Mouse (Mus musculus) megakaryocyte-erythroid progenitor cell, adult 5-6 weeks (primary cell): ENCODE results near the gene Doc2g. TPM values are rescaled to one million over a fixed set of nuclear protein-coding genes. Genes with fewer than 3 reads are reported as not detected.

Experiments used
- ATAC-seq: replicated peaks from 2 replicates; pipeline ENCODE4 v1.8.0; 2016; ENCODE audit warnings: mild to moderate bottlenecking, inconsistent platforms; ENCODE audit not compliant: severe bottlenecking, poor library complexity, low FRiP score, low TSS enrichment
- total RNA-seq, 2 experiments: library from RNA; stranded (forward) in 1 of 2; stranded (reverse) in 1 of 2; fragments of 200-1000, 215-1000 nt in 1 of 2; fragments of >200 nt in 1 of 2; fragmentation: Nextera tagmentation in 1 of 2; gene quantifications; 2 replicates each; pipeline ENCODE4 v1.2.3; 2014 to 2017

Gene Doc2g
- total RNA-seq, 2 experiments from 2014 or later: 4.0 to 7.4 TPM

DNA sequence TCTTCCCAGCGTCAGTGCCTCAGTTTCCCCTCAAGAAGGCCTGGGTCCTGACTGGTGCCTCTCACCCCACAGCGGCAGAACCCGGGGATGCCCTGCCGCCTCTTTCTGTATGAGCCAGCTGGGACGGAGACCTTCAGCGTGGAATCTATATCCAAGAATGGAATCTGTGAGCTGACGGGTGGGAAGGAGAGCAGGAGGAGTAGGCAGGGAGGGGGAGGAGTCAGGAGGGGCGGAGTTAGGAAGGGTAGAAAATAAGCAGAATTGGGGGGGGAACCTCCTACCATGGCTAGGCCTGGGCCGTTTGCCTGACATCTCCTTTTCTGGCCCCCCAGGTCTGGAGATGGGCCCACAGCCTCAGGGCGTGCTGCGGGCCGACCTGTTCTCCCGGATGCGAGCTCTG, 15.0 kb upstream of the Doc2g start:
- no peak for ATAC-seq

DNA sequence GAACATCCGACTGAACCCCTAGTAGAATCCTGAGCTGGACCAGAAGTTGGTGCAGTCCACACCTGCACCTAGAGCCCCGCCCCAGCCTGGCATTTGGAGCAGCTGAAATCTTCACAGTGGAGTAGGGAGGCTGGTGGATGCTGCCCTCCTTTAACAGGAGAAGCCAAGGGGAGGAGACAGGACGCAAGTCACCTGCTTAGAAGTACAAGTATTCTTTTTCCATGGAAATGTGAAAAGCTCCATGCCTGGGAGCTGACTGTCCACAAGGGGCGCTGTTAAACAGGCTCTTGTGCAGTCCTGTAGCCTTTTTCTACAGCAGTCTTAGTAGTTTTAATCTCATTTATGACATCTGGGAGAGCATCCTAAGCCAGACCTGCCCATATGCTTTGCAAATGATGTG, 14.4 kb upstream of the Doc2g start:
- no peak for ATAC-seq

DNA sequence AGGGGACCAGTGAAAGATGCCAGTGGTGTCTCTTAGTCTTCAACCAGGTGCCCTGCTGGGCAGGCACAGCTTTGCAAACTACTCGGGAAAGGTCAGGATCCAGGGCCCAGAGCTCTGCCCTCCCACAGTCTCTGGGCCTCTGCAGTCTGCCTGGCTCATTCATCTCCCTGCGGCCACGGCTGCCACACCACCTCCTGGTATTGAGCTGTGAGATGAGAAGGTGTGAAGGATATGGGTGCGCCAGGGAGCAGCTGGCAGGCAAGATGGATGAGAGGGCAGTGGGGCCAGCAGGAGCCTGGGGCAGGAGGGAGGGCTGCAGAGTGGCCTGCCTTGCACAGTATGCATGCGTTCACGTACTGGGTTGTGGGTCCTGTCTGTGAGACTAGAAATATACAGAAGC, 12.3 kb upstream of the Doc2g start:
- no peak for ATAC-seq

DNA sequence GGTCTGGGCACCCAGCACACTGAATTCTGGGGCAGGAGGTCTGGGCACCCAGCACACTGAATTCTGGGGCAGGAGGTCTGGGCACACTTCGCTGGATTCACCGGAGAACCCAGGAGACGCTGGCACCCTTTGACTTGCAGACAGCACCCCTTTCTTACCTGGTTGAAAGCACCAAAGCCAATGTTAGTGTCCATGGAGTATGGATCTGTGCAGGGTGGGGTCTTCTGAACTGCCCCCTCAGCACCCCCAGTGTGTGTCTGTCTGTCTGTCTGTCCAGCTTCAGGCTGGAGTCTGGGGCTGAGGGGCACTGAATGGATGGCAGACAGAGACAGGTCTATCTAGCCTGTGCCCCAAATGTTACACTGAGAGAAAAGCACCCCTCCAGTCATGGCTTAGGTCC, 11.6 kb upstream of the Doc2g start:
- ATAC-seq: no peak

DNA sequence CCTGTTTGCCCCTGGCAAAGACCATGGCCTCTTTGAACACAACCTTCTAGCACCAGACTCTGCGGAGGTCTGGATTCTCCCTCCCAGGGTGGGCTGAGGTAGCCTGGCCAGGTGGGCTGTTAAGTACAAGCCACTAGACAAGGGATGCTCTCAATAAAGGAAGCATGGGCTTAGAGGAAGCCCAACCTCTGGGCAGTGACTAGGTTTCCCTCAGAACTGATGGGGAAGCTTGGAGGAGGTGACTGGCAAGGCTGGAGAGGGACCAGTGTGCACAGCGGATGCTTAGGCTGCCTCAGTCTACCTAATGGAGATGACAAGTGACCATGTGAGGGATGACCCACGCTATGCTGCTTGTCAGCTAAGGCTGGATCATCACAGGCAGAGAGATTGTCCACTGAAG, 11.1 kb upstream of the Doc2g start:
- no peak for ATAC-seq

DNA sequence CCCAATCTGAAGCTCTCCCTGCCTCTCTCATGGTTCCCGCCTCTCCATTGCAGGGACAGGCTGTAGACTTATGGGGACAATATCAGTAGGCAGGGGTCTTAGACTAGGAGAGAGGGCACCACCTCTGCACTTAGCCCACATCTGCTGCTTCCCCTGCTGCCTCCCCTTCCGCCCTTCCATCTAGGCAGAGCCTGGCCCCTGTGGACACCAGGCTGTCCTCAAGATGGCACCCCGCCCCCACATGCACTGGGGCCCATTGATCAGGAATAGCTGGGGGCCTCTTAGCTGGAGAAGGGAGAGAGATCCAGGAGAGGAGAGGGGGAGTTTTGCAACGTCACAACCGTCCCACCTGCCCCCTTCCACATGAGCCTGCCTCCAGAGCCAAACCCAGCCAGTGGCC, 10.7 kb upstream of the Doc2g start, which contains the start of gene Tbx10:
Tbx10 (plus strand) TSS at position 337 of the 400 bp plus-strand sequence.
- no peak for ATAC-seq

DNA sequence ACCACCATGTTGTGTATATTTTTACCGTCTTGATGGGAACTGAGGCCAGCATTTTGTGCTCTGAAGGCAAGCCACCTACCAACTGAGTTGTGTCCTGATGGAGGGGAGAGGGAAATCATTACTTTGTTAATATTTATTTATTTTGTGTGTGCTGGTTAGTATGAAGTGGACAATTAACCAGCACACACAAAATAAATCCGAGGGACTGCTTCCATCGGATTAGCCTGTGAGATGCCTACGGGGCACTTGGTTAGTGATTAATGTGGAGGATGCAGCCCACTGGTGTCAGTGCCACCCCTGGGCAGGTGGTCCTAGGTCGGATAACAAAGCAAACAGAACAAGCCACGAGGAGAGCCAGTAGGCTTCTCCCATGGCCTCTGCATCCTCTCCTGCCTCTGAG, 8.2 kb upstream of the Doc2g start:
- ATAC-seq: no peak

DNA sequence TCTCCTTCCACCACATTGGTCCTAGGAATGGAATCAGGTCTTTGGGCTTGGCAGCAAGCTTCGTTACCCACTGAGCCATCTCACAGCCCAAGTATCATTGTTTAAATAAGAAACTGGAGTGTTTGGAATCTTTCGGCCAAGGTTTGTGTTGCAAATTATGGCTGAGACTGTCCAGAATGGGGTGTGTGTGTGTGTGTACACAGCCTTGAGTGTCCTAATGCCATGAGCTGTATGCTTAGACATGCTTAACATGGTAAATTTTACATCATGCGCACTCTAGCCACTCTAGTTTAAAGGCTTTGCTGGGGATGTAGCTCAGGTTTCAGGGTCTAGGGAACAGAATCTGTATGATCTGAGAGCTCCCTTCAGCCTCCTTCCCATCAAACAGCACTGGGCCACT, 7.6 kb upstream of the Doc2g start:
- ATAC-seq: no peak

DNA sequence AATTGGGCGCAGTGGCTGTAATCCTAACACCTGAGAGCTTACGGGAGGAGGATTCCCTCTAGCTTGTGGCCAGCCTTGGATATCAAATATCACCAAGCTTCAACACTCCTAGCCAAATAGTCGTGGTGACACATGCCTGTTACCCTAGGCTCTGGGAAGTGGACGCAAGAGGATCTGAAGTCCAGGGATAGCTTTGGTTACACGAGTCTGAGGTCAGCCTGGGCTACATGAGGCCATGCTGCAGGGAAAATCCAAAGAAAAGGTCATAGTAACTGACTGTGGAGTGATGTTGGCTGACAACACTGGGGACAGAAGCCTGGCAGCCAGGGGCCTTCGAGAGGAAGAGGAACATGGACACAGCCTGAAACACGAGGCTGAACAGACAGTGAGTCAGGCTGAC, 7.0 kb upstream of the Doc2g start:
- no peak for ATAC-seq

DNA sequence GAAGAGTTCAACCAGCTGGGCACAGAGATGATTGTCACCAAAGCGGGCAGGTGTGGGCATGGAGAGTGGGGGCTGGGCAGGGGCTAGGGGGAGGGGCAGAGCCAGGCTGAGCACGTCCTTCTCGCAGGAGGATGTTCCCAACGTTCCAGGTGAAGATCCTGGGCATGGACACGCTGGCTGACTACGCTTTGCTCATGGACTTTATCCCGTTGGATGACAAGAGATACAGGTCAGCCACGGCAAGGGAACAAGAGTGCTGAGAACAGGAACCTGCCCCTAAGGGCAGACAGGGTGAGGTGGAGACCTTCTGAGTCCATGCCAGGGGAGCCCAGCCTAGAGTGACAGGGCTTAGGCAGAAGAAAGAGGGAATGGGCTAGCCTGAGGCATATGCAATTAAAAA, 6.4 kb upstream of the Doc2g start:
- ATAC-seq: no peak

DNA sequence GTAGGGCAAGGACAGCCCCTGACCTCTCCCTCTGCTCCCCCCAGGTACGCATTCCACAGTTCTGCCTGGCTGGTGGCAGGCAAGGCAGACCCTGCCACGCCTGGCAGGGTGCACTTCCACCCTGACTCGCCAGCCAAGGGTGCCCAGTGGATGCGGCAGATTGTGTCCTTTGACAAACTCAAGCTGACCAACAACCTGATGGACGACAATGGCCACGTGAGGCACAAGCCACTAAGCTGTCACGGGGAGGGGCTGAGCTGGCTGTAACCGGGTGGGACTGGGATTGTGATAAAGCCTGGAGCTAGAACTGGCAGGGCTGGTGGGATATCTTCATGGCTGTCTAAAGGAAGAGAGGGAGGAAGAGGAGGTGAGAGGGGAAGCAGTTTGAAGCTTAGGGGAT, 5.9 kb upstream of the Doc2g start:
- ATAC-seq: no peak

DNA sequence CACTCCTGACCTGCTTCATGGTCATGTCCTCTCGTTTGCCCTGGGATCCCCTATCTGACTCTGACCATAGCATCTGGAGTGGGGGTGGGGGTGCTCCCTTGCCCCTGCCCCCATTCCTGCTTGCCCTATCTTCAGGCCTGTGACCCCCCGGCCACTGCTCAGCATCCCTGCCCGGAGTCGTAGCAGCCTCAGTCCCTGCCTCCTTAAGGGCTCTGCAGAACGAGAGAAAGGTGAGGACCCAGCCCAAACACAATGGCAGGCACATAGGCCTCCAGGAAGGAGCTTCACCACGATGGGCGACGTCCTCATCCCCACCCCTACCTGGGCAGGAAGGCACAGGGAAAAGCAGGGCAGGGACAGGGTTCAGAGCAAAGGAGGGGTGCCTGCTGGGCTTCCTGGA, 4.8 kb upstream of the Doc2g start:
- ATAC-seq: no peak

DNA sequence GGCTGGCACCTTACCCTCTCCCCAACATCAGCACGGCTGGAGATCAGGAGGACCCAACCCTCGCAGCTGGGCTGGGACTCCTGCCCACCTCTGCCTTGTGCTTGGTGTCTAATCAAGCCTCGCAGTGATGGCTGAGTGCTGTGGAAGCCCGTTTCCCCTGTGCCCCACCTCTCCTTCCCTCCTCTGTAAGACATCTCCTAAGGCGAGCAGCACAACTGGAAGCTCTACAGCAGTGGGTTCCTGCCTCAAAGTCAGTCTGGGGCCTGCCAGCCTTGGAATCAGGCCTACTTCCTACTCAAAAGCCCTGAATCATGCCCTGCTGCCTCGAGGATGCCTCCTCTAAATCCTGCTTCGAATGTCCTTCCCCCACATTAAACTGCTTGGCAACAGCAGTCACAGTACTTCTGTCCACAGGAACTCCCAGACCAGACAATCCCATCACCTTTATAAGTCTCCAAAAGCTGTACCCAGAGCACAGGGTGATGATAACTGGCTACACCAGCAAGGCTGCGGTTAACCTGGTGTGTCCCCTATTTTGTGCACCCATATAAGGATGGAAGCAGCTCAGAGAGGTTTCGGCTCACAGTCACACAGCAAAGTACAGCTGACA, 3.9 kb upstream of the Doc2g start:
- ATAC-seq: no peak

DNA sequence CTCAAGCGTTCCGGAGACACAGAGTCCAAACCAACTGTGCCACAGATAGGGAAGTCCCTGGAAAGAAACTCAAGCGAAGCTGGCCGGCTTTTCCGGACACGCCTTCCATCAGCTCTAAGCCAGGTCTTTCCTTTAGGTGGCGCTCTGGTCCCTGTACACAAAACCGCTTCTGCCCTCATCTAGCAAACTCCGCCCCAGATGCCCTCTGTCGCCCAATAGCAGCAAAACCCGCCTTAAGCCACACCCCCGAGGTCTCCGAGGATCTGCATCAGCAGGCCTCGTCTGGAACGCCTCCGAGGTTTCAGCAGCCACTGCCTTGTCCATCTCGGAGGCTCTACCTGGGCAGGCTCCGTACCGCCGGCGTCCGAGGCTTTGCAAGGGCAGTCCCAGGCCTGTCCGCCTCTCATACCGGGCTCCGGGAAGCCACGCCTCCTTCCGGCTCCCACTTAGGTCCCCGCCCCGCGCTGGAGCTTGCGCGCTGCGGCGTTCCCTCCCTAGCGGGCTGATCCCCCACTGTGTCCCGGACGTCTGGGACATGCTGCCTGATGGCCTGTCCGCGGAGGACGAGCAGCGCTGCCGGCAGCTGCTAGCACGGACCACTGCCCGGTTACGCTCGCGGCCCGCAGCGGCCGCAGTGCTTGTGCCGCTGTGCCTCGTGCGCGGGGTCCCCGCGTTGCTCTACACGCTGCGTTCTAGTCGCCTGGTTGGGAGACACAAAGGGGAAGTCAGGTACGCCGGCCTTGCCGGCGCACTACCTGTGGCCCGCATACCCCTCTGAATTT, 2.8 kb upstream of the Doc2g start, which contains the start of the genes Nudt8 and Gm49405:
Nudt8 (plus strand) TSS at position 462 of the 782 bp plus-strand sequence.
Gm49405 (plus strand) TSS at position 508 of the 782 bp plus-strand sequence.
- ATAC-seq: peak; percentile 87

DNA sequence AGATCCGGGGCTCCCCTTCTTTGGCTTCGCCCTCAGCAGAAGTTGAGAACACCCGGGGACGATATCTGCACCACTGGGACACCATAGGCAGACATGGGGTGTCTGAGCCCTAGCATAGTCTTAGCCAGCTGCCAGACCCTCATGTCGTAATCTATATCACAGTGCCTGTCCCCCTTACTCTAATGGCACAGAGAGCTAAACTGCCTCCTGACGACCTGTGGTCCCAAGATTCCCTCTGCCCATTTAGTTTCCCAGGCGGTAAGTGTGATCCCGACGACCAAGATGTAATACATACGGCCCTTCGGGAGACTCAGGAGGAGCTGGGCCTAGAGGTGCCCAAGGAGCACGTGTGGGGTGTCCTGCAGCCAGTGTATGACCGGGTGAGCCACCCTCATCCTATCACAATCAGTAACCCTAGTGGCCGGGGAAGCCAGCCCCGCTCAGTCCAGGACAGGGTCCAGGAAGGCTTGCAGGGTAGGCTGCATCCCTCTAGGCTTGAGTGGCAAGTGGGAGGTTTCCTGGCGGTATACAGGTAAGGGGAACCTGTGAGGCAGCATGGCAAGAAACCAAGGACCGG, 2.1 kb upstream of the Doc2g start:
- 0 out of 2 replicates have a peak, but pooled peaks have one; percentile 13 for ATAC-seq

DNA sequence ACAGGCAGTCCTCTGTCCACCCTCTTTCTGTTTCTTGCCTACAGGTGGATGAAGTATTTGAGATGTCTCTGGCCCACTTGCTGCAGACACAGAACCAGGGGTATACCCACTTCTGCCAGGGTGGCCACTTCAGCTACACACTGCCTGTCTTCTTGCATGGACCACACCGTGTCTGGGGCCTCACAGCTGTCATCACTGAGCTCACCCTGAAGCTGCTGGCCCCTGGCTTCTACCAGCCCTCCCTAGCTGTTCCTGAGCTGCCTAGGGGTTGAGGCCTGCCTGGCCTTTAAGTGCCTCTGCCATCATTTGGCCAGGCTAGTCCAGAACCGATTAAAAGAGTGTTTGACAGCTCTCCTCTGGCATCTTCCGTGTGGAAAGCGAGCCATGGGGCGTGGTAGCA, 1.4 kb upstream of the Doc2g start:
- no peak for ATAC-seq

DNA sequence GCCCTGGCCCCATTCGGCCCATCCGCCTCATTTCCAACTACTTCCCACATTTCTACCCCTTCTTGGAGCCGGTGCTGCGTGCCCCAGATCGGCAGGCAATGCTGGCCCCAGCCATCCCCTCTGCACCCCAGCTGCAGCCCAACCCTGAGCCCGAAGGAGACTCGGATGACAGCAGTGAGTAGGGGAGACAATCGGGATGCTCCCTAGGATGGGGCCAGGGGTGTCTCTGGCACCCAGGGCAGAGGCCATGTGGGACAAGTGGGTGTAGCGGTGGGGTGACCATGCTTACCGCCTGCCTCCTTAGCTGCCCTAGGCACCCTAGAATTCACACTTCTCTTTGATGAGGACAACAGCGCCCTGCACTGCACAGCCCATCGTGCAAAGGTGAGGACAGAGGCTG, 528 bp downstream of the Doc2g start:
- no peak for ATAC-seq

DNA sequence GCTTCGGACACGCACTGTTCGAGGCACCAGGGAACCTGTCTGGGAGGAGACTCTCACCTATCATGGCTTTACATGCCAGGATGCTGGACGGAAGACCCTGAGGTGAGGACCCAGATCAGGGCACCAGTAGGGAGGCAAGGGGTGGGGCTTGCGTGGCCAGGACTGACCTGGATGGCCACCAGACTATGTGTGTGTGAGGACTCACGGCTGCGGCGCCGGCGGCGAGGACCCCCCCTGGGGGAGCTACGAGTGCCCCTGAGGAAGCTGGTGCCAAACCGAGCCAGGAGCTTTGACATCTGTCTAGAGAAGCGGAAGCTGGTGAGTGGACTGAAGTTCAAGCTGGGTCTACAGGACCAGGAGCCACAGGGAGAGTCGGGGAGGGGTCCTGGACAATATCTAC, 1.2 kb downstream of the Doc2g start:
- no peak for ATAC-seq

DNA sequence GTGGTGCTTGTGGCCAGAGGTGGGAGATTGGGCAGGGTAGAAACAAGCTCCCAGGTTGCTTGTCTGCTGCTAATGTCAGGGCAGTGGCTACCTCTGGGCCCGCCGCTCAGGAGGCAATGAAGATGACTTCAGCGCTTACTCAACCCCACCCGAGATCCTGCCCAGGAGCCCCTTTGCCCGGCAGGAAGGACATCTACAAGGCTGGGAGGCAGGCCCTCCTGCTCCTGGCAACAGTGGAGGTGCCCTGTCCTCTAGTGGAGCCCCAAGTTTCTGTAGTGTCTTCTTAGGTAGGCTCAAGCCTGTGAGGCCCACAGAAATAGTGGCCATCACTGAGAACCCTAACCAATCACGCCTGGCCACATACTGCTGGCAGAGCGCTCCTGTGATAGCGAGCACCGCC, 2.0 kb downstream of the Doc2g start:
- ATAC-seq: no peak

DNA sequence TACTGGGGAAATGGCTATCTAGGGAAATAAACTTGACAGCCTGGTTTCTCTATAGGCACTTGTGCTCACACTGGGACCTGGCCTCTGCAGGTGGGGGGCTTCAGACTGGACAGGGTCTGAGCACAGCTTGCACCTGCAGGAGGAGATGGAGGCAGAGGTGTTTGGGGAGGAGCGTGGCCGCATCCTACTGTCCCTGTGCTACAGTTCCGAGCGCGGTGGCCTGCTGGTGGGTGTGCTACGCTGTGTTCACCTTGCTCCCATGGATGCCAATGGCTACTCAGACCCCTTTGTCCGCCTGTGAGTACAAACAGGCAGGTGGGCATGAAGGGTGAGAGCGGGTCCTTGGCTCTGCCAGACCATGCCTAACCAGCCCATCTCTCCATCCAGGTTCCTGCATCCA, 2.9 kb downstream of the Doc2g start:
- no peak for ATAC-seq

DNA sequence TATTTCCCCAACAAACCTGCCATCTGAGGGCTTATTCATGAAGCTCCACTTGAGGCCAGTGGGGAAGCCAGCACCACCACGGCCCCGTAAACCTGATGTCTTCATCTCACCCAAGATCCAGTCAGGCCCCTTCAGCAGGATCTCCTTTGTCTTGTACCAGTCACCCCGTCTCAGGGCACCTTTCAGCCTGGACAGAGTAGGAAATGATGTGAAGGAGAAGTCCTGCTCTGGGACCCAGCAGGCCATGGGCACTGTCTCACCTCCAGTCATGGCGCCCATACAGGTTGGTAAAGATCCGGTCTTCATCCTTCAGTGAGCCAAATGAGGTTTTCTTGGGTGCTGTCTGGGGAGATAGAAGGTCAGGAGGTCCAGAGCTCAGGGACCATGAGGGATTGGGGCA, 8.0 kb downstream of the Doc2g start:
- ATAC-seq: no peak
